Mouse (Mus musculus) liver, postnatal 0 days (tissue): ENCODE measurements around the gene Dnaic2. TPM values are rescaled to one million over a fixed set of nuclear protein-coding genes. Genes with fewer than 3 reads are reported as not detected.

Experiments used
- ATAC-seq: fragments of 200-750 bp; cut with Nextera tagmentation; 2 replicates; pipeline ENCODE4 v1.8.0; 2017; ENCODE audit warnings: mild to moderate bottlenecking, moderate library complexity
- DNase-seq: peaks from one replicate; pipeline ENCODE4 v3.0.0-alpha.2; 2016
- H3K27ac ChIP-seq: fragments of 300-500 bp; sonication (generic); 2 replicates; pipeline ENCODE4 v1.5.1; 2014; ENCODE audit warnings: antibody characterized with exemption, moderate library complexity, mild to moderate bottlenecking, low read depth
- H3K27me3 ChIP-seq: fragments of 300-500 bp; sonication (generic); 2 replicates; pipeline ENCODE4 v1.6.1; 2014; ENCODE audit warnings: low read length, control low read depth, mixed read lengths; ENCODE audit not compliant: insufficient read depth
- H3K36me3 ChIP-seq: fragments of 300-500 bp; sonication (generic); replicated peaks from 2 replicates; pipeline ENCODE4 v1.6.1; 2014; ENCODE audit warnings: mild to moderate bottlenecking, control low read depth, low read length, moderate library complexity, mixed read lengths; ENCODE audit not compliant: insufficient read depth
- H3K4me1 ChIP-seq: fragments of 300-500 bp; sonication (generic); 2 replicates; pipeline ENCODE4 v1.6.1; 2014; ENCODE audit warnings: antibody characterized with exemption, mild to moderate bottlenecking, control low read depth; ENCODE audit not compliant: insufficient read depth
- H3K4me2 ChIP-seq: fragments of 300-500 bp; sonication (generic); 2 replicates; pipeline ENCODE4 v1.6.1; 2014; ENCODE audit warnings: low read depth, mild to moderate bottlenecking, low read length, moderate library complexity, mixed read lengths
- H3K4me3 ChIP-seq: fragments of 300-500 bp; sonication (generic); 2 replicates; pipeline ENCODE4 v1.5.1; 2014; ENCODE audit warnings: low read depth, low read length
- H3K9ac ChIP-seq: fragments of 300-500 bp; sonication (generic); replicated peaks from 2 replicates; pipeline ENCODE4 v1.6.1; 2014; ENCODE audit warnings: mild to moderate bottlenecking, moderate library complexity
- H3K9me3 ChIP-seq: fragments of 300-500 bp; sonication (generic); 2 replicates; pipeline ENCODE4 v1.6.1; 2016; ENCODE audit warnings: mild to moderate bottlenecking, control low read depth, low read length, mixed read lengths
- CTCF ChIP-seq: sonication (generic); IDR thresholded peaks from 2 replicates; pipeline ENCODE4 v1.5.1; 2016; ENCODE audit warnings: antibody characterized with exemption, low read depth
- EP300 ChIP-seq: IDR thresholded peaks from 2 replicates; pipeline ENCODE4 v1.6.1; 2016; ENCODE audit warnings: antibody characterized with exemption, low read depth, mild to moderate bottlenecking
- WGBS: fragments of 180-500 bp; shearing (Covaris S2); extraction: QIAGEN DNeasy Blood & Tissue Kit; methylation state at CpG from one replicate; pipeline ENCODE4 v1.1.7; 2014; ENCODE audit not compliant: insufficient replicate concordance; 5-methylcytosine and 5-hydroxymethylcytosine counted together
- polyA plus RNA-seq: library from polyadenylated mRNA; unstranded; fragments of >200 nt; fragmentation: Nextera tagmentation; extraction: Ambion mirVana; gene quantifications from 2 replicates; pipeline ENCODE4 v1.2.1, GENCODE M21; 2015

Gene Dnaic2
- polyA plus RNA-seq, 1 experiment from 2014 or later: 0.13 TPM

- H3K27ac ChIP-seq: no peak overlapping the region
- H3K4me3 ChIP-seq: no peak overlapping the region
- peaks cover 17% of the 10 kb centered on the region for H3K4me1 ChIP-seq
- WGBS: 42% methylated on average over 11 of the region's 11 CpGs
- peak; percentile 66 for ATAC-seq
- TF ChIP-seq CTCF (no peak), EP300 (no peak)
- H3K9ac ChIP-seq: no peak overlapping the region
- no peaks in the 10 kb centered on the region for H3K36me3 ChIP-seq
- peak; percentile 45 for DNase-seq
- no peaks in the 10 kb centered on the region for H3K27me3 ChIP-seq
- no peak overlapping the region for H3K4me2 ChIP-seq
- no peaks in the 10 kb centered on the region for H3K9me3 ChIP-seq
Observed at GRCm38 (mm10) chr11:114724787-114725590, 2.2 kb upstream of the Dnaic2 start.

- no peaks in the 10 kb centered on the region for H3K36me3 ChIP-seq
- 44% methylated on average over 5 of the region's 5 CpGs for WGBS
- DNase-seq (no peak), ATAC-seq (no peak)
- TF ChIP-seq CTCF (no peak), EP300 (no peak)
- no peak overlapping the region for H3K9ac ChIP-seq
- no peak overlapping the region for H3K4me2 ChIP-seq
- peaks cover 17% of the 10 kb centered on the region for H3K4me1 ChIP-seq
- H3K27me3 ChIP-seq: no peaks in the 10 kb centered on the region
- no peak overlapping the region for H3K4me3 ChIP-seq
- H3K9me3 ChIP-seq: no peaks in the 10 kb centered on the region
- H3K27ac ChIP-seq: no peak overlapping the region
Observed at GRCm38 (mm10) chr11:114727826-114728186, 598 bp downstream of the Dnaic2 start.

DNA sequence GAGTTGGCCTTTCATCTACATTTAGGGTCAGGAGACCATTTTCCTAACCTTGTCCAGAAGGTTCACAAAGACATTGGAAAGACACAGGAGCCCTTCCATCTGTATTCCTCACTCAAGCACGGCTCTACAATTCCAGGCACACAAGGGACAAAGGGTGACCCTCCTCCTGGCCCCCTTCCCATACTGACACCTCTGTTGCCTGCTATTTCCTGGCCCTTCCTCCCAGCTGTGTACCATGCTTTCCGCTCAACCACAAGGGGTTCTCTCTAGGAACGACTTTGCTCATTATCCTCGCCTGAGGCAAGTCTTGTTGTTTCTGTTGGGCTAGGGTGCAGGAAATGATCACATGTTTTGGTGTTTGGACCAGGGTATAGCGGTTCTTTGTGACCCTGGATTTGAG is 1.1 kb downstream of the Dnaic2 start:
- no peak overlapping the region for H3K9ac ChIP-seq

GRCm38 (mm10) chr11:114729832-114730363 is 2.7 kb downstream of the Dnaic2 start:
- ATAC-seq: no peak
- TF ChIP-seq CTCF: no peak
- TF ChIP-seq EP300: no peak
- no peak for DNase-seq
- Histone ChIP-seq H3K4me2 (no peak overlapping the region), H3K9ac (no peak overlapping the region), H3K4me1 (peaks cover 12% of the 10 kb centered on the region), H3K27ac (no peak overlapping the region), H3K9me3 (no peaks in the 10 kb centered on the region), H3K4me3 (no peak overlapping the region), H3K27me3 (no peaks in the 10 kb centered on the region), H3K36me3 (no peaks in the 10 kb centered on the region)
- WGBS: 57% methylated on average over 6 of the region's 6 CpGs

More for the DNA sequence above, 1.1 kb downstream of the Dnaic2 start:
- ATAC-seq (no peak), DNase-seq (no peak)
- Histone ChIP-seq H3K27me3 (no peaks in the 10 kb centered on the region), H3K9me3 (no peaks in the 10 kb centered on the region), H3K4me1 (peaks cover 13% of the 10 kb centered on the region), H3K4me2 (no peak overlapping the region), H3K4me3 (no peak overlapping the region), H3K27ac (no peak overlapping the region), H3K36me3 (no peaks in the 10 kb centered on the region)
- TF ChIP-seq EP300 (no peak), CTCF (no peak)
- WGBS: 39% methylated on average over 5 of the region's 5 CpGs

DNA sequence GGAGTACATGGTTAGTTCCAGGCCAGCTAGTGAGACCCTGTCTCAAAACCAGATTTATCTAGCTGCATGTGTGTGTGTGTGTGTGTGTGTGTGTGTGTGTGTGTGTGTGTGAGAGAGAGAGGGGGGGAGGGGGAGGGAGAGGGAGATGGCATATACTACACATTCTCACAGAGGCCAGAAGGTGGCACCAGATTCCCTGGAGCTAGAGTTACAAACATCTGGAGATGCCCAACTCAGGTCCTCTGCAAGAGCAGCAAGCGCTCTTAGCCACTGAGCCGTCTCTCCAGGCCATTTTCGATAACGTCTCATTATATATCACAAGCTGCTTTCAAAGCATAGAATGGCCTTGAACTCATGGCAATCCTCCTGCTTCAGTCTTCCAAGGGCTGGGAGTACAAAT is 4.5 kb downstream of the Dnaic2 start:
- Histone ChIP-seq H3K4me1 (peaks cover 12% of the 10 kb centered on the region), H3K9ac (no peak overlapping the region), H3K27ac (no peak overlapping the region), H3K27me3 (no peaks in the 10 kb centered on the region), H3K9me3 (no peaks in the 10 kb centered on the region), H3K36me3 (no peaks in the 10 kb centered on the region), H3K4me2 (no peak overlapping the region), H3K4me3 (no peak overlapping the region)
- ATAC-seq: no peak
- TF ChIP-seq EP300: no peak
- TF ChIP-seq CTCF: no peak
- 86% methylated on average over 4 of the region's 4 CpGs for WGBS
- no peak for DNase-seq

DNA sequence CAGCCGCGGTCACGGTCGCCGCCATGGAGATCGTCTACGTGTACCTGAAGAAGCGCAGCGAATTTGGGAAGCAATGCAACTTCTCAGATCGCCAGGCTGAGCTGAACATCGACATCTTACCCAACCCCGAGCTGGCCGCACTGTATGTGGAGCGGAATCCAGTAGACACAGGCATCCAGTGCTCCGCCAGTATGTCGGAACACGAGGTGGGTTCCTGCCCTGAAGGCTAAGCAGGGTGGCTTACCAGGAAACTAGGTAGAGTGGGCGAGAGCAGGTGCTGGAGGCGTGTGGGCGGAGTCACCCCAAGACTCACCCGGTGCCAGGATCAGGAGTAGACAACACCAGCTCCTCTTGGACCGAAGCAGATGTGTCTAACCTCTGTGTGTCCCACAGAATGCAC is 5.7 kb downstream of the Dnaic2 start:
- Histone ChIP-seq H3K9ac (no peak overlapping the region), H3K27ac (no peak overlapping the region), H3K4me2 (no peak overlapping the region), H3K27me3 (no peaks in the 10 kb centered on the region), H3K4me3 (no peak overlapping the region), H3K36me3 (no peaks in the 10 kb centered on the region), H3K9me3 (no peaks in the 10 kb centered on the region), H3K4me1 (0 out of 2 replicates have a peak, but pooled peaks cover 3% of the 10 kb centered on the region)
- ATAC-seq (no peak), DNase-seq (no peak)
- WGBS: 72% methylated on average over 22 of the region's 22 CpGs
- TF ChIP-seq EP300 (no peak), CTCF (no peak)
